Mouse (Mus musculus) ovary, adult 18-20 months (tissue): Measurements from ENCODE around the gene Olfr1352.
"Not testable (repeated sequence)": the region's sequence is repeated elsewhere in the genome, so short reads cannot be mapped to it uniquely, and the experiment has no call there.

Experiments used
- DNase-seq: peaks from one replicate; pipeline ENCODE4 v3.0.0; 2022; ENCODE audit warnings: low spot score, mixed read lengths

Gene Olfr1352

DNA sequence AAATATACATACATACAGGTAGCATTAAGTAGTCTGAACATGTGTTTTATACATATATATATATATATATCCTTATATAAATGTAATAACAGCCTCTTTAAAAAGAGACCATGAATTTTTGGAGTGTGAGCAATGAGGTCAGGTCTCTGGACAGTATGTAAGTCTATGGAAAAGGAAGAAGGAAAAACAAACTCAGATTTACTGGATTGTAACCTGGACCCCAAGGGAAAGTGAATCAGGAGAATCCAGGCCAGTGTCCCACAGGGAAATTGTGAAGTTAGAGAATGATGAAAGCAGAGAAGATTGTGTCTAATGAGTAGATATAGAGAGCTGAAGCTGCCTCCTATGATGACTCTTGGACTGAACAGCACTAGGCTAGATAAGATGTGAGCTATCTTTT is at the start of gene Olfr1352:
Gene Olfr1352 (plus strand): TSS at position 301 of the 400 bp plus-strand sequence.
- DNase-seq, result no peak

GRCm38 (mm10) chr10:78950336-78950735 is 30.5 kb upstream of the Olfr1352 start, which contains the start of gene Olfr8:
Olfr8 (plus strand) TSS chr10:78950636.
- not testable (repeated sequence) for DNase-seq

DNA sequence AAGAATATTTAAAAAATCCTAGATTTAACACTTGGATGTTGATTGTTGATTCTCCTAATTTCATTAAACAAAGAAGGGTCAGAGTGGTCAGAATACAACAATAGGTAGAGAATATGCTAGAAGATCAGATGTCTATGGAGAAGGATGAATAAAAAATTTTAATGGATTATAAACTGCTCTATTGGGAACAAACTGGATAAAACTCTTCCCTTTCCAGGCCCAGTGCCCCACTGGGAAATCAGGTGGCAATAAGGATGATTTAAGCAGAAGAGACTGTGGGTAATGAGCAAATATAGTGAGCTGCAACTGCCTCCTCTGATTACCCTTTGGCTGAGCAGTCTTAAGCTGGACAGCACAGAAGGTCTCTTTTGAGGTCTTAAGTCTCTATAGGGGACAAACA is 17.8 kb upstream of the Olfr1352 start, which contains the start of gene Olfr1353:
Gene Olfr1353 (plus strand): TSS at position 301 of the 400 bp plus-strand sequence.
- DNase-seq, result not testable (repeated sequence)

DNA sequence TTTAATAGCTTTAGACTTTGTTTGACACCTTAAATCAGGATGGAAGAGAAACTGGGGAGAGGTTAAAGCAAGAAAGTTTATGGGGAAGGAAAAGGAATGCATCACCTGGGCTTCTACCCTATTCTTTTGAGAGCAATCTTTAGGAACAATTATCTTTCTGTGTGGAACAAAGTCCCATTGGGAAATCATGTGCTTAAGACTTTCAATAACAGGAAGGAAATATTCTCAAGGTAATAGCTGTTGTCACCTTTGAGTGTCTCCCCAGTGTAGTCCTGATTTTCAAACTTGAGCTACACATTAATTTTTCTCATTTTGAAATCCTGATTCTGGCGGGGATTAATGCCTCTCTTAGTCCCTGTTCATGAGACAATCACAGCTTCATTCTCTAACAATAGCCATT is 31.3 kb downstream of the Olfr1352 start, which contains the start of gene Olfr1351:
Gene Olfr1351 (plus strand): TSS at position 301 of the 400 bp plus-strand sequence.
- no peak for DNase-seq

DNA sequence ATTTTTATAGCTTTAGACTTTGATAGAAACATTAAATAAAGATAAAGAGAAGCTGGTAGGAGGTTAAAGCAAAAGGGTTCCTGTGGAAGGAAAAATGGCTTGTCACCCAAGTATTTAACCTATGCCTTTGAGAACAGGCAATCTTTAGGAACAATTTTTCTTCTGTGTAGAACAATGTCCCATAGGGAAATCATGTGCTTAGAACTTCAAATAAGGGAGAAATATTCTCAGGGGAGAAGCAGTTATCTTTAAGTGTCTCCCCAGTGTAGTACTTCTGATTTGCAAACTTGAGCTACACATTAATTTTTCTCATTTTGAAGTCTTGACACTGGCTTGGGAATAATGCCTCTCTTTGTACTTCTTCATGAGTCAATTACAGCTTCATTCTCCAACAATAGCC is 47.6 kb downstream of the Olfr1352 start, which contains the start of gene Olfr57:
Gene Olfr57 (plus strand): TSS at position 301 of the 400 bp plus-strand sequence.
- no peak for DNase-seq
